Mouse (Mus musculus) adrenal gland, postnatal 36 days (tissue): Measurements from ENCODE around the gene Ccdc138. TPM values are rescaled to one million over a fixed set of nuclear protein-coding genes. Genes with fewer than 3 reads are reported as not detected.

Experiments used
- total RNA-seq, 2 experiments: library from RNA; stranded (reverse); gene quantifications; 2 replicates each; pipeline ENCODE4 v1.2.3; 2021

The Ccdc138 gene
- total RNA-seq, 2 experiments from 2014 or later = 2.3 to 3.1 TPM

Other genes starting within 250 kb of the Ccdc138 start
- gene Gcc2, start 242.5 kb upstream of the Ccdc138 start, total RNA-seq = 10 to 100 TPM; 40.9 to 47.4 TPM
- 10 to 100 TPM; 48.8 to 62.8 TPM for gene Lims1, start 174.5 kb upstream of the Ccdc138 start, total RNA-seq
- 10 to 100 TPM; 80.4 to 85.1 TPM for gene Ranbp2, start 51.0 kb upstream of the Ccdc138 start, total RNA-seq
- gene Edar, start 177.7 kb downstream of the Ccdc138 start, total RNA-seq = under 1 TPM; 0.20 TPM
- gene Gm17542, start 220.3 kb downstream of the Ccdc138 start, total RNA-seq = not detected